Mouse (Mus musculus) induced T-regulatory cell, adult 2 months (primary cell): Measurements from ENCODE around the gene Fto.

Experiments used
- DNase-seq: peaks from one replicate; pipeline ENCODE4 v3.0.0-alpha.2; 2012; ENCODE audit warnings: low read depth

The Fto gene

GRCm38 (mm10) chr8:91565869-91566502, 252.7 kb downstream of the Fto start:
- no peak for DNase-seq

DNA sequence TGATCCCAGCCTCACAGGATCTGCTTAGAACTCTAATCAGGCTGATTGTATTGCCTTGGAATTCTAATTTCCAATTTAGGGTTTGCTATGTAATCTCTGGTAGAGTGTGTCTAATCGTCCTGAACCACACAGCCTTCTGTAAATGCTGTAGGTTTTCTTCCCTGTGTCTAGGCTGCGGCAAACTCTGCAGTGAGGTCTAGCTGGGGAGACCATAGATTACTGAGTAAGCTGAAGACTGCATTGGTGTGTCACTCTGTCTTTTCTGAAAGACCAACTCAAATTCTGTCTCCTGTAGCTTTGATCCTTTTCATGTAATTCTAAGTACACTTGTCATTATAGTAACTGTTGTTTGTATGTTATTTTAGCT, 253.2 kb downstream of the Fto start:
- DNase-seq: no peak

- DNase-seq: no peak
These were observed 256.5 kb downstream of the Fto start for GRCm38 (mm10) chr8:91569874-91570273.

- no peak for DNase-seq
These were observed 257.5 kb downstream of the Fto start for GRCm38 (mm10) chr8:91570809-91571208.

GRCm38 (mm10) chr8:91571978-91572377, 258.7 kb downstream of the Fto start:
- DNase-seq: no peak

DNA sequence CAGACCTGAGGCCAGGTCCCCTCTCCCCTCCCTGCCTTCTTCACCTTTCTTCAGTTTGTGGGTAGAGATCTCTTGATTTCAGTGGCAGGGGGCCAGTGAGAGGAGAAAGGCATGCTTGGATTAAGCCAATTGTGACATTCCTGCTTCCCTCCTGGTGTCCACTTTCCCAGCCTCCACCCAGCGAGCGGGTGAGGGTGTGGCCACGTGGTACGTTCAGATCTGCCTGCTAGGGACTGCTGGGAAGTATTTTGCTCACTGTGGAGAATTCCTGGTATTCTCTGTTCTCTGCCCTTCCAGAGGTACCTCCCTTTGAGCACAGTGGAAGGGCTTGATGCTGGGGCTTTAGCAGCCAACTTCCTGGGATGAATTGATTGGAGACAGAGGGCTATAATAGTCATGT, 259.3 kb downstream of the Fto start:
- DNase-seq: no peak

DNA sequence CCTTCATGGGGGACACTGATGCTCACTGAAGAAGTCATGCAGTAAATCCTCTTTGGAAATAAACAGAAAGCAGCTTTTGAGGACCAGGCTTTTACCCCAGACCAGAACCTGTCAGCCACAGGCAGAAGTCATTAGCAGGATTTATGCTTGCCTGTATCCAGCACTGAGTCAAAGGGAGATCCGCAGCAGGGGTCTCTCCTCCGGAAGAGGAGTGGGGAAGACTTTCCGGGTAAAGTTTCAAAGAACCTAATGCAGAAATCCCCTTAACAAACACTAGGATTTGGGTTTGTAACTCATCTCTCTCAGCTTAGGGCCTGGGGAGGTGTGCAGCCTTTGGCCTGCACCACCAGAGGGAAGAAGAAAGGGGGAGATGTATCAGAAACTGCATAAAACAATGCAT, 262.3 kb downstream of the Fto start:
- no peak for DNase-seq

GRCm38 (mm10) chr8:91576086-91576917, 263.0 kb downstream of the Fto start:
- no peak for DNase-seq

- no peak for DNase-seq
These were observed 263.6 kb downstream of the Fto start for GRCm38 (mm10) chr8:91576918-91577241.

- no peak for DNase-seq
These were observed 264.3 kb downstream of the Fto start for GRCm38 (mm10) chr8:91577605-91578004.

DNA sequence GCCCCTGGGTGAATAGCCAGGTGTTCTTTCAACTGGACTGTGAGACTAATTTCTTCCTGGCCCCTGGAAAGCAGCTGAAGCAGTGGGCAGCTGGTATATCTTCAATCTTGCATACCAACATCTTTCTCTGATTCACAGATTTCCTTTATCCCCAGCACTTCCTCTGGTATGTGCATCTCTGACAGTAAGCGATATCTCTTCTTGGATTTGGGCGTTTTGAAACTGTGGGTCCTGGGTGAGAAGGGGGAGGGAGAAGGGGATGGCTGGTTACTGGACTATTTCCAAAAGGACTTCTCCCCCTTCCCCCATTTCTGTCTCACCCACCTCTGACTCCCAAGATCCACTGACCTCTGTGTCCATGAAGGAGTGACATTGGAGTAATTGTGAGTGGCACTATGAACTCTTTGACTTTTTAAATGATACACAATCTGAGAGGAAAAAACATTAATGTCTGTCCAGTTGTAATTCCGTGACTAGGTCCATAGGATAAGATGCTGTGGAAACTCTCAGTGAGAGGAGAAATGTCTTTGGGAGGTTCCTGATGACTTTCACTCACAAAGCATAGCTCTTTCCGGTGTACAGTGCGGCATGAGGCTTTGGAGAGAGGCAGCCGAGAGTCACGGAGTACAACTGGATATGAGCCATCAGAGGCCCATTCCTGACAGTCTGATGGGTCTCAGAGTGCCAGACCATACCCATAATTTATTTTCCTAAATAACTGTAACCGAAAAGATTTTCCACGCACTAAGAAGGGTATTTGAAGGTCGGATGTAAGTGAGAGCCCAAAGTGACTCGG, 271.5 kb downstream of the Fto start:
- no peak for DNase-seq

GRCm38 (mm10) chr8:91592436-91593105, 279.2 kb downstream of the Fto start:
- DNase-seq: no peak

DNA sequence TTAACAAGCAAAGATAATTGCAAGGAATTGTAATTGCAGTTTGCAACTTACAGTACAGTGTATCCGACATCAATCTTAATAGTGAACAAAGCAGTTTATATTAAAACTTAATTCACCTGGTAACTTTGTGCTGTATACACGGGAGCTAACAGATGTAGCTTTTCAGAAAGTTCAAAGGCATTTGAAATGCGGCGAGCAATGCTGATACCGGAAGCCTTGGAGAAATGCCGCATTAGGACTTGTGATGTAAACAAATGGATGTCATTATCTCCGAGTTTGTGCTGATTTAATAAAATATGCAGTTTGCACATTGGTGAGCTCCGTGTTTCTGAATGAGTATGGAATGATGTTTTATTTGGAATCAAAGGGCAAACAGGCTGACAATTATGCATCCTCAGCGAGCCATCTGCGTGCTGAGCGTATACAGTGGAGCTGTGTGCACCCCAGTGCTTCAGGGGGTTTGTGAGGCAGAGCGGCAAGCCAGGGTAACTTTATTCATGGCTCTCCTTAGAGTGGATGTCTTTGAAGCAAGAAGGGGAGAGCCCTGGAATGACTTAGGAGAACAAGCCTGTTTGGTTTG, 280.0 kb downstream of the Fto start:
- DNase-seq: no peak

- no peak for DNase-seq
These were observed 286.1 kb downstream of the Fto start for GRCm38 (mm10) chr8:91599349-91599837.

- no peak for DNase-seq
These were observed 290.4 kb downstream of the Fto start for GRCm38 (mm10) chr8:91603751-91604150.

DNA sequence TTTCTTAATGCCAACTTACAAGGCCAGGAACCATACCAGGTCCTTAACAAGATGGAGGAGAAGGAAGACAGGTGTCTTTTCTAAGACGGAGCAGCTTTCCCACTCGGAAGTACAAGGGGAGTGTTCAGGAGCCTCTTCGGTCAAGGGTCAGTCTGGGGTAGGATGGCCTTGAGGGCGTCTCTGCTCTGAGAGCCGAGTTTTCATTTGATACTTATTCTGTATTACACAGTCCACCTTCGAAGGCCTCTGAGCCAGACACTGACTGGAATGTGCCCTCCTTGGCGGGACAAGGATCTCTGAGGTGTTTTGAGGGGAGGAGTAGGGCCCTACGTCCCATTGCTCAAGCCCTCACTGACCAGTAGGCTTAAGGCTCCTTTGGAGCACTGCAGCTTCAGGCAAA, 292.6 kb downstream of the Fto start:
- no peak for DNase-seq

GRCm38 (mm10) chr8:91607091-91607490, 293.8 kb downstream of the Fto start:
- DNase-seq: no peak

GRCm38 (mm10) chr8:91611191-91611590, 297.9 kb downstream of the Fto start:
- no peak for DNase-seq

- no peak for DNase-seq
These were observed 298.5 kb downstream of the Fto start for GRCm38 (mm10) chr8:91611723-91612362.

DNA sequence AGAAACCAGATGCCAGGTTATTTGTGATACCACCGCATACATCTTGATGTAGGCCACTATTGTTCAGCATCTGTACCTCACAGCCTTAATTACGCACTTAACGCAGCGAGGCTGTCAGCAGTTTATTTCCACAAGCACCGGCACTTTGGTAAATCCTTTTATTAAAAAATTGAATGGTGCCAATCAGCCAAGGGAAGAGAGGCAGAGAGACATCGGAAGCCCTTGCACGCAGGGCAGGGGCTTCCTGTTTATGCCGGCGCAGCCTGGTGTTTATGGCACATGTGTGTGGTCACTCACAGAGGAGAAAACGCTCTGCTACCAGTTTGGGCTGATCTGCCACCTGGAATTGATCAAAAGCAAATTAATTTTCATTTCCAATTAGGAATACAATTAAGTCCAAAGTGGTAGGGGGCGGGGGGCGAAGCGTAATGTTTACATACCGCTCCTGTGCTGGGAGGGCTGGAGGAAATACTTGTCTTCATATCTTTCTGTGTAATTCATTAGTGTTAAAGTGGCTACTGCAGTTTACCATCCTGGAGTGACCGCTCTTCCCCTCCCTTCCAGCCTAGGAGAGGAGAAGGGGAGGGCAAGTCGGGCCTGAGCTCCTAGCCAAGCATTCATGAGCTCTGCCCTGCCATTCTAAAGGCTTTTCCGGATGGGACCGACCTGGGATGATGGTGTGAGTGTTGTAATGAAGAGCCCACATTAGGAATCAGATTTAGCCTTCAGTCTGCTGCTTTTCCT, 299.2 kb downstream of the Fto start:
- no peak for DNase-seq

DNA sequence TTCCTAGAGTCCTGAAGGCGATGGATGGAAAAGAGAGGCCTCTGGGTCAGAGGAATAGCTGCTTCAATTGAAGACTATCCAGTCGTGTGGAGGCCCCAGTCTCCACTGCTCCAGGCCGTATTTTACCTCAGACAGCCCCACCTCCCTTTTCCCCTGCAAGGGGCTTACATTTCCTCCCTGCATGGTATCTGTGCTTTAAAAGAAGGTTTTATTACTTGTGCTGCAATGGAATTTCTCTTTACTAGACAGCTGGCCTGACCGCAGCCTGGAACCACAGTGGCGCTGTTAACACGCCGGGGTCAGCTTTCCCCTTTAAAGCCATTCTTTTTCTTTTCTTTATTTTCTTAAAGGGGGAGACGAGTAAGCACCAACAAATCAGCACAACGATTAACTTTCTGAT, 300.3 kb downstream of the Fto start:
- no peak for DNase-seq
